Mouse (Mus musculus) hematopoietic stem cell, adult 5-6 weeks (primary cell): ENCODE measurements around the gene Ints1. TPM values are rescaled to one million over a fixed set of nuclear protein-coding genes. Genes with fewer than 3 reads are reported as not detected.

Experiments used
- total RNA-seq: library from RNA; stranded (forward); fragments of 172-1452, 232-1000 nt; gene quantifications from 2 replicates; pipeline ENCODE4 v1.2.3, GENCODE M21; 2017

Ints1 gene
- total RNA-seq, 1 experiment from 2014 or later = 31.5 TPM

Other genes starting within 250 kb of the Ints1 start
- not detected in 2 replicates for gene Uncx, start 232.2 kb downstream of the Ints1 start, total RNA-seq
- gene Micall2, start 39.3 kb downstream of the Ints1 start, total RNA-seq = 6.3 and 7.2 TPM in 2 replicates
- 45.8 and 52.7 TPM in 2 replicates for gene Mafk, start 15.8 kb upstream of the Ints1 start, total RNA-seq
- 0.30 TPM in 1 of 2 replicates, not detected in the other for gene Tmem184a, start 44.2 kb upstream of the Ints1 start, total RNA-seq
- gene Gm26938, start 50.7 kb upstream of the Ints1 start, total RNA-seq = not detected in 2 replicates
- gene Psmg3, start 51.2 kb upstream of the Ints1 start, total RNA-seq = 7.3 and 21.1 TPM in 2 replicates
- gene Elfn1, start 132.3 kb upstream of the Ints1 start, total RNA-seq = not detected in 2 replicates